Mouse (Mus musculus): ENCODE data around the gene Abi1. TPM values are rescaled to one million over a fixed set of nuclear protein-coding genes. Genes with fewer than 3 reads are reported as not detected.
"Not testable (repeated sequence)": the region's sequence is repeated elsewhere in the genome, so short reads cannot be mapped to it uniquely, and the experiment has no call there.

The Abi1 gene
- polyA plus RNA-seq, 1 experiment from 2014 or later: 20.9 TPM

DNA sequence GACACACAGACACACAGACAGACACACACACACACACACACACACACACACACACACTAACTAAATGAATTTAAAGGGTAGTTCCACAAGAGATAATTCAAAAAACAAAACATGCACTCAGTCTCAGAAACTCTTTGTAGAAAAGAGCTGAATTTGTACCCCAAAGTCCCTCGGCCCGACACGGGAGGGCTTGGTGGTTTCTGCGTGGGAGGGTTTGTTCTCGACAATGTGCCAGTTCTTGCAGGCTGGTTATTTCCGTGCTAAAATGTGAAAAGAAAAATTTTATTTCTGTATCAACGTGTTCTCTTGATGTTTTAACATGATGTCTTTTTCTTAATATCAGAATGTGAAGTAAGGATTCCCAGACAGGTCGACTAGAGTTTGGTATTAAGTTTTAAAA is 77.8 kb downstream of the Abi1 start:
- Histone ChIP-seq H3K4me1 (ENCODE audit: control insufficient read depth, low read depth, low read length) (peaks cover 5% of the 10 kb centered on the region), H3K9me3 (replicated peaks; ENCODE audit: control insufficient read depth, low read length) (no peaks in the 10 kb centered on the region), H3K36me3 (ENCODE audit: control insufficient read depth, insufficient read depth) (no peaks in the 10 kb centered on the region; the same call in 1 of the 2 replicates), H3K27ac (ENCODE audit: low read length) (no peak overlapping the region), H3K4me3 (ENCODE audit: low read depth, low read length) (no peak overlapping the region), H3K4me2 (ENCODE audit: low read depth, low read length) (no peak overlapping the region), H3K9ac (ENCODE audit: low read depth, low read length) (no peak overlapping the region), H3K27me3 (ENCODE audit: control insufficient read depth, insufficient read depth, low read depth, low read length) (no peaks in the 10 kb centered on the region)
- ATAC-seq (ENCODE audit: low read depth): no peak
- 86% methylated on average over 8 of the region's 8 CpGs for WGBS (ENCODE audit: insufficient replicate concordance)

DNA sequence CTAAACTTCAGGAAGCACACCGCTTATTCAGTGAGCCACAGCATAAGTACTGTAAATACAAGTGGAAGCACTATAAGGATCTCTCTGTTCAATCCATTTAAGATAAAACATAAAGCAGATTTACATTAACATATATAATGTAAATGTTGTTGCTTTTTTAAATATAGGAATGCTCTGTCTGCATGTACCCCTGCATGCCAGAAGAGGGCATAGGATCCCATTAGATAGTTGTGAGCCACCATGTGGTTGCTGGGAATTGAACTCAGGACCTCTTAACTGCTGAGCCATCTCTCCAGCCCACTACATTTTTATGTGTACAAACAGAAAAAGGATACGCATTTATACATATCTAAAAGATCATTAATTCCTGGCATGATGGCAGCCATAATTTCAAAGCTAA is 78.4 kb downstream of the Abi1 start:
- Histone ChIP-seq H3K9ac (ENCODE audit: low read depth, low read length) (no peak overlapping the region), H3K36me3 (ENCODE audit: control insufficient read depth, insufficient read depth) (no peaks in the 10 kb centered on the region; the same call in 1 of the 2 replicates), H3K27ac (ENCODE audit: low read length) (no peak overlapping the region), H3K4me3 (ENCODE audit: low read depth, low read length) (no peak overlapping the region), H3K27me3 (ENCODE audit: control insufficient read depth, insufficient read depth, low read depth, low read length) (no peaks in the 10 kb centered on the region), H3K4me2 (ENCODE audit: low read depth, low read length) (no peak overlapping the region), H3K9me3 (replicated peaks; ENCODE audit: control insufficient read depth, low read length) (no peaks in the 10 kb centered on the region), H3K4me1 (ENCODE audit: control insufficient read depth, low read depth, low read length) (peaks cover 6% of the 10 kb centered on the region)
- WGBS (ENCODE audit: insufficient replicate concordance): 86% methylated on average over 2 of the region's 2 CpGs
- no peak for ATAC-seq (ENCODE audit: low read depth)

DNA sequence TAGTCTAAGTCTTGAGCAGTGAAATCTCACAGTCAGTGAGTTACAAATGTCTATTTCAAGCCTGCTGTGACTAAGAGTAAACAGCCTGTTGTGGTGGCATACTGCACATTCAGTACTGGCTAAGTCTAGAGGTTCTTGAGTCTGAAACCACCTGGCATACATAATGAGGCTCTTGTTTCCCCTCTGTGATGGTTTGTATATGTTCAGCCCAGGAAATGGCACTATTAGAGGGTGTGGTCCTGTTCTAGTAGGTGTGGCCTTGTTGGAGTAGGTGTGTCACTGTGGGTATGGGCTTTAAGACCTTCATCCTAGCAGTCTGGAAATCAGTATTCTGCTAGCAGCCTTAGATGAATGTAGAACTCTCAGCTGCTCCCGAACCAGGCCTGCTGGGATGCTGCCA is 82.6 kb downstream of the Abi1 start:
- H3K27ac ChIP-seq (ENCODE audit: low read length): no peak overlapping the region
- H3K36me3 ChIP-seq (ENCODE audit: control insufficient read depth, insufficient read depth): no peaks in the 10 kb centered on the region; the same call in 1 of the 2 replicates
- ATAC-seq (ENCODE audit: low read depth): peak; percentile 64; the same call in 1 of the 2 replicates
- H3K4me3 ChIP-seq (ENCODE audit: low read depth, low read length): no peak overlapping the region
- H3K27me3 ChIP-seq (ENCODE audit: control insufficient read depth, insufficient read depth, low read depth, low read length): no peaks in the 10 kb centered on the region
- H3K9ac ChIP-seq (ENCODE audit: low read depth, low read length): no peak overlapping the region
- H3K9me3 ChIP-seq (replicated peaks; ENCODE audit: control insufficient read depth, low read length): no peaks in the 10 kb centered on the region
- 61% methylated on average over 1 of the region's 1 CpGs for WGBS (ENCODE audit: insufficient replicate concordance)
- no peak overlapping the region for H3K4me2 ChIP-seq (ENCODE audit: low read depth, low read length)
- peaks cover 6% of the 10 kb centered on the region for H3K4me1 ChIP-seq (ENCODE audit: control insufficient read depth, low read depth, low read length)

DNA sequence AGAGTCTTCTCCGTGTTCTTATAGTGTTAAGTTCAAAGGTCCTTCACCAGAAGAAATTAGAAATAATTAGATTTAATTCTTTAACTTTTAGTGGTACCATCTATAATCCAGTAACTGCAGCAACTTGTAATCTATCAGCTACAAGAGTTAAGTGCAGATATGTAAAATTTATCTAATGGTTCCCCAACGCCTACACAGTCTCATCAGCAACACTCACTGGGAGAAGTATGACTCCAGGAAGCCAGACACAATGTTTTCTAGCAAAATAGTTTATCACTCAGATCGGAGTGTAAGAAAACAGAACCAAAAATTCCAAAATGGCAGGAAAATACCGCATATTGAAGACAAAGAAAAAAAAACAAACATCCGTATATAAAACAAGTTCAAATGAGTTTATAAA is 84.1 kb downstream of the Abi1 start:
- no peaks in the 10 kb centered on the region for H3K27me3 ChIP-seq (ENCODE audit: control insufficient read depth, insufficient read depth, low read depth, low read length)
- H3K4me2 ChIP-seq (ENCODE audit: low read depth, low read length): no peak overlapping the region
- WGBS (ENCODE audit: insufficient replicate concordance): 67% methylated on average over 5 of the region's 5 CpGs
- H3K4me3 ChIP-seq (ENCODE audit: low read depth, low read length): no peak overlapping the region
- H3K9me3 ChIP-seq (replicated peaks; ENCODE audit: control insufficient read depth, low read length): no peaks in the 10 kb centered on the region
- peaks cover 6% of the 10 kb centered on the region for H3K4me1 ChIP-seq (ENCODE audit: control insufficient read depth, low read depth, low read length)
- no peak overlapping the region for H3K27ac ChIP-seq (ENCODE audit: low read length)
- ATAC-seq (ENCODE audit: low read depth): no peak
- H3K36me3 ChIP-seq (ENCODE audit: control insufficient read depth, insufficient read depth): no peaks in the 10 kb centered on the region
- H3K9ac ChIP-seq (ENCODE audit: low read depth, low read length): no peak overlapping the region

DNA sequence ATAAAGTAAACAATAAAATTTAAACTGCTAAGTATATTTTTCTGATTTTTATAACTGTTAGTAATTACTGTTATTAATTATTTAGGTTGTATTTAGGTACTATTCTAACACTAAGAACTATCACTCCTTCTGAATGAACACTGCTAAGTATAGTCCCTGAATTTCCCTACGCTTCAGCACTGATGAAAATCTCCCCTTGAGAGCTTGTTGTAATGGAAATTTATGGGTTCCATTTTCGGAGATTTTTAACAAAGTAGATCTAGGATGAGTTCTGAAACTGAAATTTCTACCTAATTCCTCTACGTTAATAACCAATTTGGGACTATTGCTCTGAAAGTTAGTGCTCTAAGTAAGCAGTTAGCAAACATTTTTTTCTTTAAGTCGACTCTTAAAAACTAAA is 85.8 kb downstream of the Abi1 start:
- ATAC-seq (ENCODE audit: low read depth): no peak
- H3K9me3 ChIP-seq (replicated peaks; ENCODE audit: control insufficient read depth, low read length): no peaks in the 10 kb centered on the region
- no peaks in the 10 kb centered on the region for H3K36me3 ChIP-seq (ENCODE audit: control insufficient read depth, insufficient read depth)
- no peak overlapping the region for H3K4me2 ChIP-seq (ENCODE audit: low read depth, low read length)
- peaks cover 6% of the 10 kb centered on the region for H3K4me1 ChIP-seq (ENCODE audit: control insufficient read depth, low read depth, low read length)
- H3K27me3 ChIP-seq (ENCODE audit: control insufficient read depth, insufficient read depth, low read depth, low read length): no peaks in the 10 kb centered on the region
- H3K9ac ChIP-seq (ENCODE audit: low read depth, low read length): no peak overlapping the region
- WGBS (ENCODE audit: insufficient replicate concordance): 80% methylated on average over 4 of the region's 4 CpGs
- no peak overlapping the region for H3K4me3 ChIP-seq (ENCODE audit: low read depth, low read length)
- no peak overlapping the region for H3K27ac ChIP-seq (ENCODE audit: low read length)

DNA sequence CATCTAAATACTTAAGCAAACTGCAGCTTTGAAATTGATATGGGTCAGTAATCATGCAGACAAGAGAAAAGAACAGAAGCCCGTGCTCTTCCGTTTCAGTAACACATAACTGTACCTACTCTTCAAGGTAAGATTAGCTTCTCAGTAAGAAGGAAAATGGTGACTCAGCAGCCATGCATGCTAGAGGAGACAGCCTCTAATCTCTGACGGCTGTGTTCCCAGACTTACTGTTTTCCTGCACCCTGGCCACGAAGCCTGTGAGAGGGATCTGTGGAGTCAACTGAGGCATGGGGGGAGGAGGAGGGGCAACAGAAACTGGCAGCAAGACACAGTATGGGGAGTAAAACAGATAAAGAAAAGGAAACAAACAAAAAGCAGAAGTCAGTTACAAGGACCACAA is 90.1 kb downstream of the Abi1 start:
- Histone ChIP-seq H3K9me3 (replicated peaks; ENCODE audit: control insufficient read depth, low read length) (no peaks in the 10 kb centered on the region), H3K4me1 (ENCODE audit: control insufficient read depth, low read depth, low read length) (no peaks in the 10 kb centered on the region), H3K4me3 (ENCODE audit: low read depth, low read length) (no peak overlapping the region), H3K27ac (ENCODE audit: low read length) (no peak overlapping the region), H3K4me2 (ENCODE audit: low read depth, low read length) (no peak overlapping the region), H3K27me3 (ENCODE audit: control insufficient read depth, insufficient read depth, low read depth, low read length) (no peaks in the 10 kb centered on the region), H3K9ac (ENCODE audit: low read depth, low read length) (no peak overlapping the region), H3K36me3 (ENCODE audit: control insufficient read depth, insufficient read depth) (0 out of 2 replicates have a peak, but pooled peaks cover 2% of the 10 kb centered on the region)
- WGBS (ENCODE audit: insufficient replicate concordance): 28% methylated on average over 4 of the region's 4 CpGs
- ATAC-seq (ENCODE audit: low read depth): no peak

DNA sequence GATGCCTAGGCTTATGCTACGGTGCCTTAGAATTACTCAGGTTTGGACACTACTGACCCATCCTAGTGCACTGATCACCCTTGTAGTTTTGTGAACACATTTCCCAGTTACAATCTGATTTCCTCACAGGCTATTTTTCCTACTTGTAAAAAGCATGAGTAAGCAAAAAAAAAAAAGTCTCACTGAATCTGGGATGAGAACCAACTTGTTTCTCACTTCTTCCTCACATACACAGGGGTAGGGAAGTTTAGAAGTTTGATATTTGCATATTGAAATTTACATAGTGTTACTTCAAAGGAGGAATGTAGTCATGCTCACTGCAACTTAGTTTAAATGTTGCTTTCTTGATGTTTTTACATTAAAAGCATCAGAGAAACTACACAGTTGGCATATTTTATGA is 106.5 kb downstream of the Abi1 start:
- Histone ChIP-seq H3K4me2 (ENCODE audit: low read depth, low read length) (no peak overlapping the region), H3K9ac (ENCODE audit: low read depth, low read length) (no peak overlapping the region), H3K9me3 (replicated peaks; ENCODE audit: control insufficient read depth, low read length) (no peaks in the 10 kb centered on the region), H3K4me3 (ENCODE audit: low read depth, low read length) (no peak overlapping the region), H3K27ac (ENCODE audit: low read length) (no peak overlapping the region), H3K4me1 (ENCODE audit: control insufficient read depth, low read depth, low read length) (no peaks in the 10 kb centered on the region), H3K27me3 (ENCODE audit: control insufficient read depth, insufficient read depth, low read depth, low read length) (no peaks in the 10 kb centered on the region), H3K36me3 (ENCODE audit: control insufficient read depth, insufficient read depth) (peaks cover 13% of the 10 kb centered on the region)
- ATAC-seq (ENCODE audit: low read depth): no peak
- WGBS (ENCODE audit: insufficient replicate concordance): 80% methylated on average over 1 of the region's 1 CpGs

DNA sequence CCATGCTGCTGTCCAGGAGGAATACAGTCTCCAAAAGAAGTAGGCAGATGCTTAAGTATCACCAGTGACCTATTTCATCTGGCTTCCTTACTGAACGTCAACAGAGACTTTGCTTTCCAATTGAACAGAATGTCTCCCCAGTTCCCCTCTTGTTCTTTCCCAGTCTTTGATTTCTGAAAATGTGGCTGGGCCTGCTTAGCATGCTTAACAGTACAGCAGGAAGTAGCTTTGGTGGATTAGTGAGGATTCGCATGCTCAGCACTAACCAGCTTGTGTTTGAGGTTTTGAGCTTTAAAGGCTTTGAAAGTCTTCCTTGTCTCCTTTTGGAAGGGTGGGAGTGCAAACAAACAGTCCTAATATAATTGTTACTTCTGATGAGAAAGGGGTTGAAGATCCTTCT is 111.8 kb downstream of the Abi1 start:
- H3K9ac ChIP-seq (ENCODE audit: low read depth, low read length): no peak overlapping the region
- peaks cover 5% of the 10 kb centered on the region; the same call in 1 of the 2 replicates for H3K36me3 ChIP-seq (ENCODE audit: control insufficient read depth, insufficient read depth)
- no peak for ATAC-seq (ENCODE audit: low read depth)

DNA sequence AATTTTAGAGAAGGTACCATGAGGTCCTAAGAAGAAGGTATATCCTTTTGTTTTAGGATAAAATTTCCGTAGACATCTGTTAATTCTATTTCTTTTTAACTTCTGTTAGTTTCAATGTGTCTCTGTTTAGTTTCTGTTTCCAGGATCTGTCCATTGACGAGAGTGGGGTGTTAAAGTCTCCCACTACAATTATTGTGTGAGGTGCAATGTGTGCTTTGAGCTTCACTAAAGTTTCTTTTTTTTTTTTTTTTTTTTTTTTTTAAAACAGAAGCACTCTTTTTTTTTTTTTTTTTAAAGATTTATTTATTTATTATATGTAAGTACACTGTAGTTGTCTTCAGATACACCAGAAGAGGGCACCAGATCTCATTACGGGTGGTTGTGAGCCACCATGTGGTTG is 114.1 kb downstream of the Abi1 start:
- H3K4me3 ChIP-seq (ENCODE audit: low read depth, low read length); H3K9me3 ChIP-seq (replicated peaks; ENCODE audit: control insufficient read depth, low read length); H3K27ac ChIP-seq (ENCODE audit: low read length); ATAC-seq (ENCODE audit: low read depth); H3K4me2 ChIP-seq (ENCODE audit: low read depth, low read length); H3K36me3 ChIP-seq (ENCODE audit: control insufficient read depth, insufficient read depth); H3K27me3 ChIP-seq (ENCODE audit: control insufficient read depth, insufficient read depth, low read depth, low read length); H3K9ac ChIP-seq (ENCODE audit: low read depth, low read length); H3K4me1 ChIP-seq (ENCODE audit: control insufficient read depth, low read depth, low read length): not testable (repeated sequence)
- WGBS (ENCODE audit: insufficient replicate concordance): 70% methylated on average over 2 of the region's 3 CpGs

More for the DNA sequence above, 111.8 kb downstream of the Abi1 start:
- no peaks in the 10 kb centered on the region for H3K27me3 ChIP-seq (ENCODE audit: control insufficient read depth, insufficient read depth, low read depth, low read length)
- no peak overlapping the region for H3K27ac ChIP-seq (ENCODE audit: low read length)
- no peak overlapping the region for H3K4me2 ChIP-seq (ENCODE audit: low read depth, low read length)
- H3K9me3 ChIP-seq (replicated peaks; ENCODE audit: control insufficient read depth, low read length): no peaks in the 10 kb centered on the region
- H3K4me1 ChIP-seq (ENCODE audit: control insufficient read depth, low read depth, low read length): no peaks in the 10 kb centered on the region
- H3K4me3 ChIP-seq (ENCODE audit: low read depth, low read length): no peak overlapping the region
- WGBS (ENCODE audit: insufficient replicate concordance): 68% methylated on average over 2 of the region's 2 CpGs

Measured in liver, embryonic 16.5 days (tissue).